Mouse (Mus musculus) liver, embryonic 14.5 days (tissue): ENCODE results near the gene Col18a1. TPM values are rescaled to one million over a fixed set of nuclear protein-coding genes. Genes with fewer than 3 reads are reported as not detected.

Source experiments
- ATAC-seq: fragments of 200-750 bp; cut with Nextera tagmentation; 2 replicates; pipeline ENCODE4 v1.8.0; 2017; ENCODE audit warnings: moderate number of reproducible peaks, mild to moderate bottlenecking, moderate library complexity; ENCODE audit not compliant: insufficient read depth
- DNase-seq, 3 experiments: peaks; one replicate each; pipeline ENCODE4 v3.0.0-alpha.2; 2012 to 2013; ENCODE audit warnings: low read depth in 3 of 3, low spot score in 3 of 3
- H3K27ac ChIP-seq: fragments of 300-500 bp; sonication (generic); 2 replicates; pipeline ENCODE4 v1.5.1; 2014; ENCODE audit warnings: moderate library complexity, mild to moderate bottlenecking, control low read depth, inconsistent platforms
- H3K27me3 ChIP-seq: fragments of 300-500 bp; sonication (generic); 2 replicates; pipeline ENCODE4 v1.6.1; 2014; ENCODE audit warnings: mild to moderate bottlenecking, low read length, moderate library complexity; ENCODE audit not compliant: control insufficient read depth, insufficient read depth
- H3K36me3 ChIP-seq: fragments of 300-500 bp; sonication (generic); replicated peaks from 2 replicates; pipeline ENCODE4 v1.6.1; 2014; ENCODE audit warnings: low read depth; ENCODE audit not compliant: control insufficient read depth, insufficient read depth
- H3K4me1 ChIP-seq, 2 experiments: fragments of 200-500 bp in 1 of 2; fragments of 300-500 bp in 1 of 2; sonication (generic) in 1 of 2; replicated peaks; 2 replicates each; pipeline ENCODE4 v1.6.1; 2012 to 2014; ENCODE audit warnings: antibody characterized with exemption in 1 of 2, inconsistent platforms in 1 of 2, low read length in 1 of 2; ENCODE audit not compliant: control insufficient read depth in 2 of 2, insufficient read depth in 2 of 2
- H3K4me2 ChIP-seq: fragments of 300-500 bp; sonication (generic); 2 replicates; pipeline ENCODE4 v1.6.1; 2014; ENCODE audit warnings: low read depth, mild to moderate bottlenecking, control low read depth, moderate library complexity
- H3K4me3 ChIP-seq, 2 experiments: fragments of 200-500 bp in 1 of 2; fragments of 300-500 bp in 1 of 2; sonication (generic) in 1 of 2; 2 replicates each; pipeline ENCODE4 v1.5.1; 2012 to 2014; ENCODE audit warnings: low read depth in 2 of 2, low read length in 2 of 2, mild to moderate bottlenecking in 2 of 2, control low read depth in 1 of 2, inconsistent platforms in 1 of 2, moderate library complexity in 1 of 2; ENCODE audit not compliant: insufficient read depth in 1 of 2
- H3K9ac ChIP-seq: fragments of 300-500 bp; sonication (generic); replicated peaks from 2 replicates; pipeline ENCODE4 v1.6.1; 2014; ENCODE audit warnings: mild to moderate bottlenecking, control low read depth, moderate library complexity
- H3K9me3 ChIP-seq: fragments of 300-500 bp; sonication (generic); 2 replicates; pipeline ENCODE4 v1.6.1; 2016; ENCODE audit warnings: low read length, mixed read lengths; ENCODE audit not compliant: control insufficient read depth
- CTCF ChIP-seq: IDR thresholded peaks from 2 replicates; pipeline ENCODE4 v1.5.1; 2016; ENCODE audit warnings: antibody characterized with exemption, low read depth, control low read depth
- EP300 ChIP-seq: IDR thresholded peaks from 2 replicates; pipeline ENCODE4 v1.6.1; 2016; ENCODE audit warnings: antibody characterized with exemption, low read depth
- WGBS: fragments of 180-500 bp; shearing (Covaris S2); extraction: QIAGEN DNeasy Blood & Tissue Kit; methylation state at CpG from one replicate; pipeline ENCODE4 v1.1.7; 2014; ENCODE audit not compliant: insufficient replicate concordance; 5-methylcytosine and 5-hydroxymethylcytosine counted together
- polyA plus RNA-seq, 2 experiments: library from polyadenylated mRNA; depleted of rRNA in 1 of 2; stranded (reverse) in 1 of 2; unstranded in 1 of 2; fragments of >200 nt; fragmentation: Nextera tagmentation in 1 of 2; extraction: Ambion mirVana in 1 of 2; gene quantifications; 2 replicates each; pipeline versions ENCODE4 v1.2.1 to v1.2.3; 2012 to 2014

Col18a1 gene
- polyA plus RNA-seq, 2 experiments: 24.6 to 31.4 TPM

DNA sequence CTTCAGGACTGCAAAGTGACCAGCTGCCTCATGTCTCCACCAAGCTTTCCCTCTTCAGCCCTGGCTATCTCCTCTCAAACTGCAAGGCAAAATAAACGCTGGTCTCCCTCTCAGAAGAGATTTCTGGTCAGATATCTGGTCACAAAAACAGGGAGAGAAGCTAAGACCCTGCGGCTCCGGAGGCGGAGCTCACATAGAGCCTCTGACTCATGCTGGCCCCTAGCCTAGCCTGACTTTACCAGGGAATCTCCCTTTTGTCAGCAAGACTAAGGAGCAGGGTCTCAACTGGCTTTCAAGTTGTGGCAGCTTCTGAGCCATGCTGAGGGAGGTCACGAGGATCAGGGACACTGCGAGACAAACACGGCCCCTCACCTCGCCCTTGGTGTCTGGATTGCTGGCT lies 77.0 kb downstream of the Col18a1 start:
- Histone ChIP-seq H3K4me1 (peaks cover 0 to 20% of the 10 kb centered on the region in 2 experiments; a peak in 3 of 4 replicates), H3K9me3 (no peaks in the 10 kb centered on the region), H3K9ac (no peak overlapping the region), H3K27me3 (no peaks in the 10 kb centered on the region), H3K4me2 (no peak overlapping the region), H3K27ac (no peak overlapping the region), H3K36me3 (no peaks in the 10 kb centered on the region; the same call in 1 of the 2 replicates), H3K4me3 (no peak overlapping the region)
- DNase-seq (no peak), ATAC-seq (no peak)
- TF ChIP-seq CTCF (no peak), EP300 (no peak)
- WGBS: 65% methylated on average over 8 of the region's 8 CpGs

DNA sequence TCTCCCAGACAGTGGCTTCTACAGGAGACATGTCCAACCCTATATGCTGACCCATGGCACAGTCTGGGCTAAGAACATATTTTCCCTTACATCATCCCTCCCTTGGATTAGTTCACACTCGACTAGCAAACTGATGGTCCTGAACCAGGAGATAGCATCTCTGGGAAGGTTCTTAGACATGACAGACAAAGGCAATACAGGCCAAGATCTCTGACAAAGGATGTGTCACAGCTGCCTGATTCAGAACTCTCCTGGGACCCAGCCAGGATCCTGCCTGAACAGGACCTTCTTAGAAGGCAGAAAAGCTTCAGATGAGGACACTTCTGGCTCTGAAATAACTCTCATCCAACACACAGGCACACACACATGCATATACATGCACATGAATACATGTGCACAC lies 81.8 kb downstream of the Col18a1 start:
- no peaks in the 10 kb centered on the region for H3K27me3 ChIP-seq
- H3K27ac ChIP-seq: no peak overlapping the region
- H3K9me3 ChIP-seq: no peaks in the 10 kb centered on the region
- peaks cover 0 to 3% of the 10 kb centered on the region in 2 experiments; a peak in 1 of 4 replicates for H3K4me1 ChIP-seq
- no peak overlapping the region for H3K9ac ChIP-seq
- no peaks in the 10 kb centered on the region; the same call in 1 of the 2 replicates for H3K36me3 ChIP-seq
- TF ChIP-seq EP300 (no peak), CTCF (no peak)
- WGBS: 38% methylated on average over 1 of the region's 1 CpGs
- no peak for ATAC-seq
- H3K4me3 ChIP-seq: no peak overlapping the region
- no peak for DNase-seq
- no peak overlapping the region for H3K4me2 ChIP-seq

DNA sequence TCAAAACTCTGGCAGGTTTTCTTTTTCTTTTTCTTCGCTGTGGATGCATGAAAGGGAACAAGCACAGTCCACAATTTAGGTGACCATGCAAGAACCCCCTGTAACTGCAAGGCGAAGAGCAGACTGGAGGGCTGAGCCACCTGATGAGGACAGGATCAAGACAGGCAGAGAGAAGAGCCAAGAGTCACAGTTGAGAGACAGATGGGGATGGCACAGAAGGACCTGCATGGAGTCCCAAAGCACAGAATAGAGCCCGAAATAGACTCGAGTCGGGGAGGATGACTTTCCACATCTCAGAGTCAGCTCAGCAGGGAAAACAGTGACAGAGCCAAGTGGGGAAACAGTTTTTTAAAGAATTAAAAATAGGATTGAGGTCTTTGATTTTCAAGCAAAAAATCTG lies 83.4 kb downstream of the Col18a1 start:
- WGBS: 53% methylated on average over 5 of the region's 5 CpGs
- Histone ChIP-seq H3K4me1 (no peaks in the 10 kb centered on the region), H3K9ac (no peak overlapping the region), H3K9me3 (no peaks in the 10 kb centered on the region), H3K27me3 (no peaks in the 10 kb centered on the region), H3K4me2 (no peak overlapping the region), H3K27ac (no peak overlapping the region), H3K4me3 (no peak overlapping the region), H3K36me3 (no peaks in the 10 kb centered on the region; the same call in 1 of the 2 replicates)
- DNase-seq: no peak
- no peak for TF ChIP-seq CTCF
- ATAC-seq: no peak

DNA sequence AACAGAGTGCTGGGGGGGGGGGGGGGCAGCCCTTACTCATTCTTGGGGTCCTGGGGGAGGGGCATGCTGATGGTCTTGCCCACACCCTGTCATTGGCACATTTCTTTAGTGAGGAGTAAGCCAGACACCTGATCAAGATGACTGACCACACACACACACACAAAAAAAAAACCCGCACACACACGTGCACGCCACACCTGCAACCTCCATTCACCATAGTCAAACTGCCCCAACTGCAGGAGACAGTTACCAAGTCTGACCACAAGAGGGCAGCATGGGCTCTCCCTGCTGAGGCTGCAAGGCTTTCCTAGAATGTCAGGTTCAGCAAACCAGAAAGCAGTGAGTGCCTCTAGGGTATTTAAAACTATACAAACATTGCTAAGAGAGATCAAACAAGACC lies 83.9 kb downstream of the Col18a1 start:
- Histone ChIP-seq H3K4me1 (no peaks in the 10 kb centered on the region), H3K36me3 (no peaks in the 10 kb centered on the region), H3K27ac (no peak overlapping the region), H3K9ac (no peak overlapping the region), H3K4me3 (no peak overlapping the region), H3K9me3 (no peaks in the 10 kb centered on the region), H3K4me2 (no peak overlapping the region), H3K27me3 (no peaks in the 10 kb centered on the region)
- peak; percentile 96 for TF ChIP-seq CTCF
- no peak for TF ChIP-seq EP300
- no peak for ATAC-seq
- DNase-seq: peak in 2 of 3 experiments; percentile 35 to 45
- 13% methylated on average over 3 of the region's 3 CpGs for WGBS

DNA sequence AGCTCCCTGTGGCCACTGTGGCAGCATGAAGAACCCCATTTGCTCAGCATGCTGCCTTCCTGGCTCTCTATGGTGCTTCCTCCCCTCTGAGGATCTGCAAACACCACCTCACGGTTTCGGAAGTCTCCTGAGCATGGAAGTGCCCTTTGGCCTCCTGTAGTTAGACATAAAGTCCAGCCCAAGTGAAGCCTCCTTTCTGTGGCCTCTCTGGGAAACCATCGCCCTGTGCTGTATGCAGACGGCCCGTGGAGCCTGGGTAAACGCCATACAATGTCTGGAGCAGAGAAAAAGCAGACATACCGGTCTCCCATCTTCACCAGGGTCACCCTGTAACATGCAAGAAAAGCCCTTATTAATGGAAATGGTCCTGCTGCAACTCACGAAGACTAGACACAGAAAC lies 87.4 kb downstream of the Col18a1 start:
- Histone ChIP-seq H3K27ac (no peak overlapping the region), H3K9me3 (no peaks in the 10 kb centered on the region), H3K36me3 (no peaks in the 10 kb centered on the region), H3K27me3 (no peaks in the 10 kb centered on the region), H3K4me2 (no peak overlapping the region), H3K9ac (no peak overlapping the region), H3K4me3 (no peak overlapping the region), H3K4me1 (no peaks in the 10 kb centered on the region)
- no peak for TF ChIP-seq EP300
- TF ChIP-seq CTCF: no peak
- no peak for ATAC-seq
- 74% methylated on average over 8 of the region's 8 CpGs for WGBS
- DNase-seq: no peak
